Mouse (Mus musculus) adrenal gland, adult 10 weeks (tissue): ENCODE measurements around the gene Ccdc74a. TPM values are rescaled to one million over a fixed set of nuclear protein-coding genes. Genes with fewer than 3 reads are reported as not detected.

ENCODE experiments used
- polyA plus RNA-seq: library from polyadenylated mRNA; stranded (reverse); fragments of 350-450 nt; fragmentation: Illumina TruSeq; extraction: RNeasy Lipid Tissue Mini Kit (QIAGEN cat#74804); gene quantifications from one replicate; pipeline ENCODE4 v1.2.3, GENCODE M21; 2014; ENCODE audit warnings: low read depth, low replicate concordance

Gene Ccdc74a
- polyA plus RNA-seq, result not detected

DNA sequence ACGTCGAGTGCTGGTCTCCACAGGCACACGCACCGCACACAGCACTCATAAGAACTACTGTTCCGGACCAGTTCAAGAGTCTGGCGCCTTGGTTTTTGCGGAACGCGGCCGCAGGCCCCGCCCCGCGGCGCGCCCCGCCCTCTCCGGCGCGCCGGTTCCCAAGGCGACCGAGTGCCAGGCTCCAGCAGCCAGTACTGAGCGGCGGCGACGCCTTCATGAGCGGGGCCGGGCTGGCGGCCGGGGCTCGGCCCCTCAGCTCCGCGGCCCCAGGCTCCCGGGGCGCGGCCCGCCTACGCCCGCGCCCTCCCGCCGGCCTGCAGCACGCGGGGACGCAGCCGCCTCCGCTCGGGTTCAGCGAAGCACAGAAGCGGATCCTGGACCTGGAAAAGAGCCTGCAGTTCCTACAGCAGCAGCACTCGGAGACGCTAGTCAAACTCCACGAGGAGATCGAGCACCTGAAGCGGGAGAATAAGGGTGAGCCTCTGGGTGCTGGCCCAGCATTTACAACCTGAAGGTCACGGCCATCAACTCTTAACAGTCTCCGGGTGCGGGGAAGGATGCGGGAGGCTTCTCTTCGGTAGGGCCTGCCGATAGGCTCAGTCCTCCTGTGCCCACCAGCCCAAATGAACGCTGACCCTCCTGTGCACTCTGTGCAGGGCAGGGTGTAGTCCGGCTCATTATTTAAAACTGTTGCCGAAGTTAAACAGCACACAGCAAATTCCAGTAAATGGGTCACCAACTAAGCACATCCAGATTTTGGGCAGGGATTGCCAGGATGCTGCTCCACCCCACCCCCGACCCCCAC lies at the start of gene Ccdc74a:
Ccdc74a (plus strand) TSS at position 161 of the 805 bp plus-strand sequence.

DNA sequence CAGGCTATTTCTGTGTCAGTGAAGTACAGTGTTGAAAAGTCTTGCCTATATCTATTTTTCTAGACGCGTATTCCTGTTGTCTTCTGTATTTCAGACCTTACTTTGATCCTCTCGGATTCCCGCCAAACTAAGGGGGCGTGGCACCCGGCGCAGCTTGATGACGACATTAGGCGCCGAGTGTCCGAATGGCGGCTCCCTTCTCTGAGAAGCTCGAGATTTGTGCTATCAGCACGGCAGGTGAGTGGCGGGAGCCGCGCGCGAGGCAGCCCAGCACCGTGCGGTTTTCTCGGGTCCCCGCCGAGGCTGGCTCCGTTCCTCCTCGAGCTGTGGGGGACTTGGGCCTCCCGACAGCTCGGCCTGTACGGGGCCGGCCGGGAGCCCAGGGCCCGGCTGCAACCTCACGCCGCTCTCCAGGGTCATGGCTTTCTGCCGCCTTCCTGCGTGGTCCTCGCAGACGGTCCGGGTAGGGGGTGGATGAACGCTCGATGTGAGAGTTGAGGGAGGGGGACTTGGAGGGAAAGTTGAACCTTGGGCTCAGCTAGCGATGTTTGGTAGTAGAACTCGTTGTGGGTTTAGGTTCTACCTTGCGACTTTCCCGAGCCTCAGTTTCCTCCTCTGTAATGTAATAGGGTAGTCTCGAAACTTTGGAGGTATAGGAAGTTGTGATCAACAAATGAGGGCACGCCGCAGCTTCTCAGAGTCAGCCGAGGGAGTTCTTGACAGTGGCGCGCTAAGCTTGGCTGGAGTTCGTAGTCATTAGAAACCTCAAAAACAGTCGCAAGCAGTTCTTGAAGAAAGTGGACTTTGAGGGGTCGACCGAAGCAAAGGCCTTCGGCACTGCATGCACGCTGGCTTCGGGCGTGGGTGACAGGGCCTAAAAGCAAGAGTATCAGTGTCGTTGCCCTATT lies 26.8 kb upstream of the Ccdc74a start, which contains the start of gene Smpd4:
Smpd4 (plus strand) TSS at position 157 of the 908 bp plus-strand sequence.

Other genes with a start within 250 kb of the Ccdc74a start
- 96.3 TPM for gene Snap29, start 240.5 kb upstream of the Ccdc74a start, polyA plus RNA-seq
- gene Pi4ka, start 240.2 kb upstream of the Ccdc74a start, polyA plus RNA-seq, result 23.0 TPM
- 34.1 TPM for gene Crkl, start 194.5 kb upstream of the Ccdc74a start, polyA plus RNA-seq
- 1.6 TPM for gene Aifm3, start 156.9 kb upstream of the Ccdc74a start, polyA plus RNA-seq
- gene Lztr1, start 137.8 kb upstream of the Ccdc74a start, polyA plus RNA-seq, result 21.9 TPM
- gene Thap7, start 115.3 kb upstream of the Ccdc74a start, polyA plus RNA-seq, result 1.7 TPM
- gene Lrrc74b, start 85.2 kb upstream of the Ccdc74a start, polyA plus RNA-seq, result not detected
- gene P2rx6, start 84.6 kb upstream of the Ccdc74a start, polyA plus RNA-seq, result 0.23 TPM
- gene Slc7a4, start 63.3 kb upstream of the Ccdc74a start, polyA plus RNA-seq, result 0.29 TPM
- 16.9 TPM for gene Smpd4, start 27.1 kb upstream of the Ccdc74a start, polyA plus RNA-seq
- 13.5 TPM for gene Med15, start 86.4 kb downstream of the Ccdc74a start, polyA plus RNA-seq
- gene Klhl22, start 113.1 kb downstream of the Ccdc74a start, polyA plus RNA-seq, result 11.2 TPM
- not detected for gene Scarf2, start 150.8 kb downstream of the Ccdc74a start, polyA plus RNA-seq
- not detected for gene B830017H08Rik, start 186.7 kb downstream of the Ccdc74a start, polyA plus RNA-seq
- not detected for gene Car15, start 191.9 kb downstream of the Ccdc74a start, polyA plus RNA-seq
- not detected for gene Gm20518, start 245.2 kb downstream of the Ccdc74a start, polyA plus RNA-seq
- not detected for gene Tssk1, start 247.8 kb downstream of the Ccdc74a start, polyA plus RNA-seq